Mouse (Mus musculus): ENCODE results near the gene Fip1l1. TPM values are rescaled to one million over a fixed set of nuclear protein-coding genes. Genes with fewer than 3 reads are reported as not detected.

The Fip1l1 gene
- polyA plus RNA-seq, 1 experiment from 2014 or later: 94.3 TPM

DNA sequence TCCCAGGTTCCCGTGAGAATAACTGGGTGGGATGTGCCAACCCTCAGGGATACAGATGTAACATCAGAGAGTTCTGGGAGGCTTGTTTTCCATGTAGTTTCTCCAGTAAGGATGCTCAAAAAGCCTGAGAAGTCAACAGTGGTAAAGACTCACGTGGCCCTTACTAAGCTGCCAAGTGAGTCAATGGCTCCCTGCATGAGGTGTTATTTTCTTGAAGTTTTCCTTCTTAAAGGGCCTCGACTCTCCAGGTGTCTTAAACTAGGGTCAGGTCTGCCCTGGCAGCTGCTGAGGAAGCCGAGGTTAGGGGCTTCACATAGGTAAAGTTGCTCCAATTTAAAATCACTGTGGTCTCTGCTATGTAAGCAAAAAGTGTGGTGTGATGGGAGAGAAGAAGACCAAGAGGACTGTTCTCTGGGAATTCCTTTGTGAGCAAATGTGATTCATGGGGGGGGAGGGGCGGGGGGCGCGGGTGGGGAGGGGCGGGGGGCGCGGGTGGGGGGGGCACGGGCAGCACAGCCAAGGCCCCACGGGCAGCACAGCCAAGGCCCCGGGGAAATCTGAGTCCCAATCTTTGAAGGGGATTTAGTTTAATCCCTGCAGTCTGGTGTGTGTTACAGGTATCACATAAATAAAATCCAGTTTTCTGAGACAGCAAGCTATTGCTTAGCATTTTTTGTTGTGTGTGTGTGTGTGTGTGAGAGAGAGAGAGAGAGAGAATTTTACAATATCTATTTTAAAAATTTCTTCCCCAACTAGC lies 82.7 kb downstream of the Fip1l1 start:
- WGBS: 49% methylated on average over 13 of the region's 13 CpGs
- DNase-seq (ENCODE audit: low spot score): peak; percentile 53
- Histone ChIP-seq H3K27me3 (ENCODE audit: control insufficient read depth, insufficient read depth, low read length) (no peaks in the 10 kb centered on the region), H3K9ac (replicated peaks; ENCODE audit: low read length) (no peak overlapping the region), H3K36me3 (replicated peaks; ENCODE audit: control insufficient read depth, insufficient read depth, low read depth, low read length) (no peaks in the 10 kb centered on the region), H3K27ac (replicated peaks; ENCODE audit: low read depth, low read length) (peak overlapping the region; percentile 67; the same call in 1 of the 2 replicates), H3K4me3 (ENCODE audit: low read depth, low read length) (no peak overlapping the region), H3K4me2 (ENCODE audit: low read depth, low read length) (no peak overlapping the region), H3K4me1 (ENCODE audit: control insufficient read depth, insufficient read depth, low read length) (peaks cover 10% of the 10 kb centered on the region), H3K9me3 (replicated peaks; ENCODE audit: control insufficient read depth, low read length) (no peaks in the 10 kb centered on the region)
- ATAC-seq (replicated peaks; ENCODE audit: insufficient number of reproducible peaks, low FRiP score, low TSS enrichment, low read depth): no peak

- Histone ChIP-seq H3K27ac (replicated peaks; ENCODE audit: low read depth, low read length) (no peak overlapping the region), H3K27me3 (ENCODE audit: control insufficient read depth, insufficient read depth, low read length) (no peaks in the 10 kb centered on the region), H3K9ac (replicated peaks; ENCODE audit: low read length) (no peak overlapping the region), H3K4me3 (ENCODE audit: low read depth, low read length) (no peak overlapping the region), H3K4me2 (ENCODE audit: low read depth, low read length) (no peak overlapping the region), H3K9me3 (replicated peaks; ENCODE audit: control insufficient read depth, low read length) (no peaks in the 10 kb centered on the region), H3K4me1 (ENCODE audit: control insufficient read depth, insufficient read depth, low read length) (peaks cover 10% of the 10 kb centered on the region), H3K36me3 (replicated peaks; ENCODE audit: control insufficient read depth, insufficient read depth, low read depth, low read length) (no peaks in the 10 kb centered on the region)
- ATAC-seq (replicated peaks; ENCODE audit: insufficient number of reproducible peaks, low FRiP score, low TSS enrichment, low read depth) (no peak), DNase-seq (ENCODE audit: low spot score) (peak; percentile 53)
- WGBS: 73% methylated on average over 3 of the region's 3 CpGs
Observed at GRCm38 (mm10) chr5:74618573-74619059, 83.4 kb downstream of the Fip1l1 start.

DNA sequence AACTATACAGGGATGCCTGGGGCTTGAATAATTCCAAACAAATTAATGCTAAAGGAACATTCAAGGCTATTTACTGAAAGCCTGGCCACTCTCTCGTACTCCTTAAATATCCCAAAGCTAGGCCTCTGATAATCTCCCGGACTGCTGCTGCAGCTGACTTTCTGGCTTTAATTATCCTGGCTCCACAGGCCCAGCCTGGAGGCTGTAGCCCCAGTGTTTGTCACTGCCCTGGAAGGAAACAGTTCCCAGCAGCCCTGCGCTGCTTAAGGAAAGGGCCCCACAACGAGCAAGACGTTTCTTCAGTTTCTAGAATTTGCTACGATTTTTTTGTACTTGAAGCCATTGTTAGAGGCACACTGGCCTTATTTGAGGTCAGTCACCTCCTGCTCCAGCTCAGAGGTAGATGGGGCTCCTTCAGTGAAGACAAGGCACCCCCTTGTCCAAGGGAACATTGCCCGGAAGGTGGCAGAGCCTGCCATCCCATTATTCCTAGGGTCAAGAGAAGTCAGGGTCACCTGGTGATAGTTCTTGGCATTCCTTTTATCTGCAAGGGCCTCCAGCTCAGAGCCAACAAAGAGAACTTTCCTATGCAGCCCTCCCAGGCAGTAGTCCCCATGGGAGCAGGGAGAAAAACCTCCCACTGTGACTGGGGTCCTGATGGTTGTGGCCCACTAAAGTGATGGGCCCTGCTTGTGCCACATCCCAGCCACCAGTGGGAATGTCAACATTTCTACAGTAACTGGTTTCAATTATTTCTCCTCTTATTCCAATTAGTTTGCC lies 86.6 kb downstream of the Fip1l1 start:
- no peaks in the 10 kb centered on the region for H3K9me3 ChIP-seq (replicated peaks; ENCODE audit: control insufficient read depth, low read length)
- H3K27ac ChIP-seq (replicated peaks; ENCODE audit: low read depth, low read length): peak overlapping the region; percentile 78
- DNase-seq (ENCODE audit: low spot score) (peak; percentile 81), ATAC-seq (replicated peaks; ENCODE audit: insufficient number of reproducible peaks, low FRiP score, low TSS enrichment, low read depth) (no peak; the same call in 1 of the 2 replicates)
- no peak overlapping the region; the same call in 1 of the 2 replicates for H3K4me2 ChIP-seq (ENCODE audit: low read depth, low read length)
- H3K4me1 ChIP-seq (ENCODE audit: control insufficient read depth, insufficient read depth, low read length): peaks cover 10% of the 10 kb centered on the region
- H3K36me3 ChIP-seq (replicated peaks; ENCODE audit: control insufficient read depth, insufficient read depth, low read depth, low read length): no peaks in the 10 kb centered on the region
- no peaks in the 10 kb centered on the region for H3K27me3 ChIP-seq (ENCODE audit: control insufficient read depth, insufficient read depth, low read length)
- 22% methylated on average over 7 of the region's 7 CpGs for WGBS
- H3K9ac ChIP-seq (replicated peaks; ENCODE audit: low read length): peak overlapping the region; percentile 25; the same call in 1 of the 2 replicates
- no peak overlapping the region for H3K4me3 ChIP-seq (ENCODE audit: low read depth, low read length)

- H3K4me3 ChIP-seq (ENCODE audit: low read depth, low read length): no peak overlapping the region
- 91% methylated on average over 14 of the region's 14 CpGs for WGBS
- no peak overlapping the region for H3K27ac ChIP-seq (replicated peaks; ENCODE audit: low read depth, low read length)
- DNase-seq (ENCODE audit: low spot score) (no peak), ATAC-seq (replicated peaks; ENCODE audit: insufficient number of reproducible peaks, low FRiP score, low TSS enrichment, low read depth) (no peak)
- no peak overlapping the region for H3K4me2 ChIP-seq (ENCODE audit: low read depth, low read length)
- H3K9ac ChIP-seq (replicated peaks; ENCODE audit: low read length): no peak overlapping the region
- H3K36me3 ChIP-seq (replicated peaks; ENCODE audit: control insufficient read depth, insufficient read depth, low read depth, low read length): no peaks in the 10 kb centered on the region
- no peaks in the 10 kb centered on the region for H3K27me3 ChIP-seq (ENCODE audit: control insufficient read depth, insufficient read depth, low read length)
- H3K4me1 ChIP-seq (ENCODE audit: control insufficient read depth, insufficient read depth, low read length): peaks cover 10% of the 10 kb centered on the region
- no peaks in the 10 kb centered on the region for H3K9me3 ChIP-seq (replicated peaks; ENCODE audit: control insufficient read depth, low read length)
Observed at GRCm38 (mm10) chr5:74623316-74624000, 88.2 kb downstream of the Fip1l1 start.

- ATAC-seq (replicated peaks; ENCODE audit: insufficient number of reproducible peaks, low FRiP score, low TSS enrichment, low read depth): no peak
- 44% methylated on average over 5 of the region's 5 CpGs for WGBS
- Histone ChIP-seq H3K27ac (replicated peaks; ENCODE audit: low read depth, low read length) (no peak overlapping the region), H3K4me1 (ENCODE audit: control insufficient read depth, insufficient read depth, low read length) (peaks cover 10% of the 10 kb centered on the region), H3K9ac (replicated peaks; ENCODE audit: low read length) (no peak overlapping the region), H3K36me3 (replicated peaks; ENCODE audit: control insufficient read depth, insufficient read depth, low read depth, low read length) (no peaks in the 10 kb centered on the region), H3K27me3 (ENCODE audit: control insufficient read depth, insufficient read depth, low read length) (no peaks in the 10 kb centered on the region), H3K4me3 (ENCODE audit: low read depth, low read length) (no peak overlapping the region), H3K4me2 (ENCODE audit: low read depth, low read length) (no peak overlapping the region), H3K9me3 (replicated peaks; ENCODE audit: control insufficient read depth, low read length) (no peaks in the 10 kb centered on the region)
- no peak for DNase-seq (ENCODE audit: low spot score)
Observed at GRCm38 (mm10) chr5:74624385-74624784, 89.1 kb downstream of the Fip1l1 start.

DNA sequence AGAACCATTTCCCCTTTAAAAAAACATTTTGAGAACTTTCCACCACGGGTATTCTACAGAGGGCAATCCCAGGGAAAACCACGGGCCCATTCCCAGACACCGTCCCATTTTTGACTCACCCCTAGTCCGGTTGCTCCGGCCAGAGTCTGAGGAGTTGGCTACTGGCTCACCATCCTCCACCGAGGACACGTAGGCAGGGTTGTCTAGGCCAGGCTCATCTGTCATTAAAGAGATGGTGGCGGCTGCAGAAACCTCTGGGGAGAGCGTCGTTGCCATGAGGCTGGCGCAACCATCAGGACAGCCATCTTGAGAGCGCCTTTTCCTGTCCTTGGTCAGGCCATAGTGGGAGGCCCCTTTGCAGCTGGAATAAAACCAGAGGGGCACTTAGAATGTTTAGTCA lies 92.8 kb downstream of the Fip1l1 start:
- no peaks in the 10 kb centered on the region for H3K9me3 ChIP-seq (replicated peaks; ENCODE audit: control insufficient read depth, low read length)
- ATAC-seq (replicated peaks; ENCODE audit: insufficient number of reproducible peaks, low FRiP score, low TSS enrichment, low read depth) (no peak), DNase-seq (ENCODE audit: low spot score) (no peak)
- no peaks in the 10 kb centered on the region; the same call in 1 of the 2 replicates for H3K4me1 ChIP-seq (ENCODE audit: control insufficient read depth, insufficient read depth, low read length)
- 92% methylated on average over 12 of the region's 12 CpGs for WGBS
- no peak overlapping the region for H3K4me3 ChIP-seq (ENCODE audit: low read depth, low read length)
- no peak overlapping the region for H3K27ac ChIP-seq (replicated peaks; ENCODE audit: low read depth, low read length)
- H3K4me2 ChIP-seq (ENCODE audit: low read depth, low read length): no peak overlapping the region
- no peaks in the 10 kb centered on the region for H3K36me3 ChIP-seq (replicated peaks; ENCODE audit: control insufficient read depth, insufficient read depth, low read depth, low read length)
- H3K27me3 ChIP-seq (ENCODE audit: control insufficient read depth, insufficient read depth, low read length): no peaks in the 10 kb centered on the region
- no peak overlapping the region for H3K9ac ChIP-seq (replicated peaks; ENCODE audit: low read length)

- H3K4me2 ChIP-seq (ENCODE audit: low read depth, low read length): no peak overlapping the region
- ATAC-seq (replicated peaks; ENCODE audit: insufficient number of reproducible peaks, low FRiP score, low TSS enrichment, low read depth) (0 out of 2 replicates have a peak, but pooled peaks have one; percentile 14), DNase-seq (ENCODE audit: low spot score) (no peak)
- no peak overlapping the region for H3K4me3 ChIP-seq (ENCODE audit: low read depth, low read length)
- no peaks in the 10 kb centered on the region; the same call in 1 of the 2 replicates for H3K4me1 ChIP-seq (ENCODE audit: control insufficient read depth, insufficient read depth, low read length)
- H3K27ac ChIP-seq (replicated peaks; ENCODE audit: low read depth, low read length): no peak overlapping the region
- H3K9ac ChIP-seq (replicated peaks; ENCODE audit: low read length): no peak overlapping the region
- no peaks in the 10 kb centered on the region for H3K27me3 ChIP-seq (ENCODE audit: control insufficient read depth, insufficient read depth, low read length)
- H3K36me3 ChIP-seq (replicated peaks; ENCODE audit: control insufficient read depth, insufficient read depth, low read depth, low read length): no peaks in the 10 kb centered on the region
- WGBS: 44% methylated on average over 17 of the region's 17 CpGs
- no peaks in the 10 kb centered on the region for H3K9me3 ChIP-seq (replicated peaks; ENCODE audit: control insufficient read depth, low read length)
Observed at GRCm38 (mm10) chr5:74632369-74633114, 97.3 kb downstream of the Fip1l1 start.
